In genomic region chr6:39059547-39060497, GRCm38 (mm10) we compare ENCODE assay signal across 10 mouse cellular contexts. TPM values are rescaled to one million over a fixed set of nuclear protein-coding genes. Genes with fewer than 3 reads are reported as not detected.
DNase-seq lines count a peak whose midpoint lies in the region; ATAC-seq and TF ChIP-seq lines count a peak whose summit lies in the region.
"Had no signal": no experiment of that assay in that cellular context is flagged by ENCODE, and none has a peak within 500 bp of the region (broad histone marks: within the 10 kb centered on the region; RNA-seq: fewer than 3 reads in every experiment).

No protein-coding gene starts in this region.

- H3K9ac ChIP-seq in heart, embryonic 11.5 days (ENCODE audit: low read depth, low read length) = no peak overlapping the region
- no peak overlapping the region for H3K9ac ChIP-seq in heart, postnatal 0 days (replicated peaks; ENCODE audit: low read depth, low read length)

- H3K4me1 ChIP-seq in heart, embryonic 11.5 days (ENCODE audit: control insufficient read depth, insufficient read depth, low read length) = peaks cover 27% of the 10 kb centered on the region
- peaks cover 25% of the 10 kb centered on the region for H3K4me1 ChIP-seq in heart, postnatal 0 days (ENCODE audit: control insufficient read depth, insufficient read depth)

- no peaks in the 10 kb centered on the region for H3K27me3 ChIP-seq in heart, embryonic 11.5 days (ENCODE audit: control insufficient read depth, insufficient read depth, low read length)
- H3K27me3 ChIP-seq in heart, postnatal 0 days (ENCODE audit: control insufficient read depth, insufficient read depth, low read length) = no peaks in the 10 kb centered on the region

- TF ChIP-seq EP300 in heart, postnatal 0 days (IDR thresholded peaks at IDR 0.05; ENCODE audit: low read depth) = no peak

- no peaks in the 10 kb centered on the region for H3K36me3 ChIP-seq in heart, embryonic 11.5 days (ENCODE audit: control insufficient read depth, insufficient read depth, low read length)
- H3K36me3 ChIP-seq in heart, postnatal 0 days (replicated peaks; ENCODE audit: control insufficient read depth, insufficient read depth, low read length) = no peaks in the 10 kb centered on the region

- 42% methylated on average over 12 of the region's 12 CpGs for WGBS in heart, embryonic 11.5 days (ENCODE audit: insufficient replicate concordance)
- 45% methylated on average over 12 of the region's 12 CpGs for WGBS in heart, postnatal 0 days

- no peak overlapping the region for H3K4me2 ChIP-seq in heart, embryonic 11.5 days
- H3K4me2 ChIP-seq in heart, postnatal 0 days (ENCODE audit: low read depth, low read length) = no peak overlapping the region

- 0 out of 2 replicates have a peak overlapping the region, but pooled peaks have one; percentile 22 for H3K27ac ChIP-seq in heart, embryonic 11.5 days (ENCODE audit: low read depth, low read length)
- H3K27ac ChIP-seq in heart, postnatal 0 days (ENCODE audit: low read depth) = peak overlapping the region; percentile 1

- H3K9me3 ChIP-seq in heart, embryonic 11.5 days (replicated peaks; ENCODE audit: control insufficient read depth, low read length) = no peaks in the 10 kb centered on the region
- H3K9me3 ChIP-seq in heart, postnatal 0 days (replicated peaks; ENCODE audit: control insufficient read depth, low read length) = no peaks in the 10 kb centered on the region

- H3K4me3 ChIP-seq in heart, embryonic 11.5 days (ENCODE audit: low read depth, low read length) = no peak overlapping the region
- H3K4me3 ChIP-seq in heart, postnatal 0 days (ENCODE audit: low read depth, low read length) = no peak overlapping the region

- no peak for TF ChIP-seq CTCF in heart, postnatal 0 days (IDR thresholded peaks at IDR 0.05; ENCODE audit: low read depth)

- ATAC-seq in heart, embryonic 11.5 days (replicated peaks; ENCODE audit: insufficient number of reproducible peaks, low FRiP score, low TSS enrichment) = 0 out of 2 replicates have a peak, but pooled peaks have one; percentile 40
- no peak for ATAC-seq in heart, postnatal 0 days (ENCODE audit: insufficient read depth, low read depth)
- peak; percentile 64 for ATAC-seq in megakaryocyte progenitor cell, adult 5-6 weeks (replicated peaks; ENCODE audit: poor library complexity)

- no peak for DNase-seq in heart, adult 9 months (ENCODE audit: low spot score in 2 of 2)
- no peak for DNase-seq in heart, postnatal 0 days (ENCODE audit: low spot score)
- peak; percentile 57 for DNase-seq in liver
- DNase-seq in c-Kit-positive CD71-positive TER-119-positive erythroid progenitor cells, embryonic 14.5 days (ENCODE audit: low spot score) = no peak
- no peak for DNase-seq in frontal cortex, postnatal 36 days (ENCODE audit: low spot score in 2 of 2)
- no peak for DNase-seq in testis, postnatal 14 days (ENCODE audit: low spot score)
- DNase-seq: gastrocnemius, postnatal 36 days; thymus, adult 2 months had no signal

RNA-seq across cellular contexts. Expression of gene Parp12, which starts 58.3 kb away (rescaled TPM):
- 5.2 and 8.9 TPM in 2 replicates for polyA plus RNA-seq in heart, embryonic 11.5 days (2014; fragmentation: Nextera tagmentation; extraction: Ambion mirVana)
- total RNA-seq in heart, postnatal 0 days (2014; rRNA removed; ENCODE audit: low replicate concordance) = 33.8 and 48.5 TPM in 2 replicates
- 8.0 and 10.0 TPM in 2 replicates for polyA plus RNA-seq in heart, postnatal 0 days (2015; fragmentation: Nextera tagmentation; extraction: Ambion mirVana)
- 2.4 and 2.7 TPM in 2 replicates for total RNA-seq in megakaryocyte progenitor cell, adult 5-6 weeks (2015)
- 3.0 and 7.4 TPM in 2 replicates for total RNA-seq in megakaryocyte progenitor cell, adult 5-6 weeks (2017)
